Mouse (Mus musculus) ES-Bruce4 (cell line): ENCODE data around the gene 6430531B16Rik.

Experiments
- CTCF ChIP-seq: IDR thresholded peaks from one replicate; pipeline ENCODE4 v1.8.1; 2011; ENCODE audit warnings: low read depth, low read length
- POLR2A ChIP-seq: IDR thresholded peaks from one replicate; pipeline ENCODE4 v1.8.1; 2011; ENCODE audit warnings: low read length; ENCODE audit not compliant: insufficient read depth

DNA sequence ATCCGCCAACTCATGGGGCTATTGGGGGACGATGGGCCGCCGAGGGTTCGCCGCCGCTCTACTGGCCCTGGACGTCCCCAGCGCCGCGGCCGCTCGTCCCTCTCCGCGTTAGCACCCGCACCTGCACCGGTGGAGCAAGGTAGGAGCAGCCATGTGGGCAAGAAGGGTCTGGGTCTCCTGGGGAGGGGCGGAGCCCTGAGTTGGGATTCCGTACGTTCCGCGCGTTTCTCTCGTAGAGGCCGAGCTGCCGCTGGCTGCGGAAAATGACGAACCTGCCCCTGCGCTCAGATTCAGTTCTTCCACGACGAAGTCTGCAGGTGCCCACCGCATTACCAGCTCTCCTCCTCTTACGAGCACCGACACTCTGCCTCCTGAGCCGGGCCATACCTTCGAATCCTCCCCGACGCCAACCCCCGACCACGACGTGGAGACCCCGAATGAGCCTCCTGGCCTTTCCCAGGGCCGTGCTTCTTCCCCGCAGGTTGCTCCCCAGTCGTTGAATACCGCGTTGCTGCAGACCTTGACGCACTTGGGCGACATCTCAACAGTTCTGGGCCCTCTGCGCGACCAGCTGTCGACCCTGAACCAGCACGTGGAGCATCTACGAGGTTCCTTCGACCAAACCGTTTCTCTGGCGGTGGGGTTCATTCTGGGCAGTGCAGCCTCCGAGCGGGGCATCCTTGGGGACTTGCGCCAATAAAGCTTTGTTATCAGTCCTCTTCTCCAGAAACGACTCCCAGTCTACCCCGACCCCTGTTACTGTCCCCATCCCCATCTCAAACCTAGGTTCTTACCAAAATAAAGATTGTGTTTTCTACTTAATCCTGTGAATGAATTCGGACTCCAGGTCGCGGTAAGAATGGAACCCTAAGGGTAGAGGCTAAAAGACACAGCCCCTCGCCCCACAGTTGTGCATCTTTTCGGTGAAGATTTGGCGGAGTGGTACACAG lies 34.0 kb downstream of the 6430531B16Rik start:
- TF ChIP-seq CTCF (no peak), POLR2A (no peak)
